Mouse (Mus musculus) myocyte (in vitro differentiated cells): ENCODE measurements at regions not wholly inside any gene's neighbourhood (a gene's known extent, or its start where the extent isn't known, plus 50 kb on each side); places are given as distances from the start of the nearest gene placed in this dataset.

ENCODE experiments used
- H3K27me3 ChIP-seq: one replicate; pipeline ENCODE4 v1.6.1; 2011; ENCODE audit not compliant: control insufficient read depth, insufficient read depth, insufficient read length
- H3K36me3 ChIP-seq: one replicate; pipeline ENCODE4 v1.6.1; 2011; ENCODE audit not compliant: control insufficient read depth, insufficient read depth
- H3K4me2 ChIP-seq: one replicate; pipeline ENCODE4 v1.6.1; 2011; ENCODE audit warnings: low read depth, control low read depth
- H3K4me3 ChIP-seq: one replicate; pipeline ENCODE4 v1.5.1; 2011; ENCODE audit warnings: mild to moderate bottlenecking, control low read depth, moderate library complexity
- H3K79me2 ChIP-seq: one replicate; pipeline ENCODE4 v1.6.1; 2011; ENCODE audit not compliant: control insufficient read depth, insufficient read depth
- H3ac ChIP-seq: one replicate; pipeline ENCODE4 v1.6.1; 2011; ENCODE audit not compliant: control insufficient read depth, insufficient read length
- CEBPB ChIP-seq: IDR thresholded peaks from 2 replicates; pipeline ENCODE4 v1.6.1; 2011; ENCODE audit warnings: mild to moderate bottlenecking, moderate library complexity; ENCODE audit not compliant: poor library complexity, insufficient read depth, severe bottlenecking
- E2F4 ChIP-seq: IDR thresholded peaks from one replicate; pipeline ENCODE4 v1.6.1; 2011; ENCODE audit warnings: mild to moderate bottlenecking, control low read depth, moderate library complexity; ENCODE audit not compliant: insufficient read depth
- MAX ChIP-seq: IDR thresholded peaks from one replicate; pipeline ENCODE4 v1.6.1; 2011; ENCODE audit warnings: low read depth, mild to moderate bottlenecking, control low read depth
- MYOD1 ChIP-seq, 3 experiments: IDR thresholded peaks; one replicate each; pipeline ENCODE4 v1.6.1; 2011; ENCODE audit warnings: control low read depth in 2 of 3, low read depth in 2 of 3, mild to moderate bottlenecking in 2 of 3, moderate library complexity in 1 of 3; ENCODE audit not compliant: insufficient read length in 2 of 3, control insufficient read depth in 1 of 3
- MYOG ChIP-seq, 3 experiments: IDR thresholded peaks; one replicate each; pipeline ENCODE4 v1.6.1; 2011; ENCODE audit warnings: control low read depth in 2 of 3, low read depth in 2 of 3, mild to moderate bottlenecking in 2 of 3; ENCODE audit not compliant: insufficient read length in 2 of 3, control insufficient read depth in 1 of 3, insufficient read depth in 1 of 3
- POLR2A ChIP-seq: IDR thresholded peaks from one replicate; pipeline ENCODE4 v1.6.1; 2011; ENCODE audit warnings: low read depth, mild to moderate bottlenecking, control low read depth, moderate library complexity; ENCODE audit not compliant: insufficient read length
- POLR2AphosphoS2 ChIP-seq: IDR thresholded peaks from one replicate; pipeline ENCODE4 v1.6.1; 2011; ENCODE audit warnings: low read depth, control low read depth; ENCODE audit not compliant: insufficient read length
- REST ChIP-seq: IDR thresholded peaks from one replicate; pipeline ENCODE4 v1.6.1; 2011; ENCODE audit warnings: mild to moderate bottlenecking, control low read depth, moderate library complexity; ENCODE audit not compliant: insufficient read depth, insufficient read length
- SRF ChIP-seq: IDR thresholded peaks from one replicate; pipeline ENCODE4 v1.6.1; 2011; ENCODE audit warnings: low read depth; ENCODE audit not compliant: control insufficient read depth, insufficient read length
- TCF12 ChIP-seq: IDR thresholded peaks from one replicate; pipeline ENCODE4 v1.6.1; 2011; ENCODE audit warnings: mild to moderate bottlenecking, control low read depth; ENCODE audit not compliant: poor library complexity, insufficient read depth, severe bottlenecking
- TCF3 ChIP-seq: IDR thresholded peaks from one replicate; pipeline ENCODE4 v1.6.1; 2011; ENCODE audit warnings: low read depth, control low read depth; ENCODE audit not compliant: insufficient read length
- USF1 ChIP-seq: IDR thresholded peaks from one replicate; pipeline ENCODE4 v1.6.1; 2011; ENCODE audit warnings: low read depth, mild to moderate bottlenecking, control low read depth, moderate library complexity

DNA sequence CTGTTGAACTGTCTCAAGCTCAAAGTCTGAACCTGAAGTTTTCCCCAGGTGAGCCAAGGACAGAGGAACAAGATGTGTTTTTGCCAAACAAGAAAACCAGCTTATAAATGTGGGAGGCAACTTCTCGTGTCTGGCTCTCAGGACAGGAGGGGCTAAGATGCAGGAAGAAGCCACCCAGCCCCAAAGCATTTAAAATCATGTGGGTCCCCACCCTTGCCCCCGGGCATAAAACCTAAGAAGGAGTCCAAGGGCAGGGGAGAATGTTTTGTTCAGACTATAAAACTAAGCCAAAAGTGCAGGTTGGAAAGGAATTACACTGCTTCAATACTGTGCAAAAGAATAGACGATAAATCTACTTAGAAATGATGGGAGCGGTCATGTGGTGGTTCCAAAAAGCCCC lies 80.7 kb upstream of the Lrig1 start:
- TF ChIP-seq MYOG (IDR thresholded peaks at IDR 0.05; ENCODE audit: control insufficient read depth in 1 of 3, insufficient read depth in 1 of 3, insufficient read length in 2 of 3, low read depth in 2 of 3) = no peak
- no peak for TF ChIP-seq MAX
- no peak for TF ChIP-seq POLR2A
- TF ChIP-seq SRF = no peak
- no peak for TF ChIP-seq POLR2AphosphoS2
- TF ChIP-seq REST = no peak
- no peak for TF ChIP-seq USF1
- no peak for TF ChIP-seq TCF3
- no peak for TF ChIP-seq E2F4
- TF ChIP-seq MYOD1 (IDR thresholded peaks at IDR 0.05; ENCODE audit: control insufficient read depth in 1 of 3, insufficient read length in 2 of 3, low read depth in 2 of 3) = no peak
- no peak for TF ChIP-seq TCF12
- no peak for TF ChIP-seq CEBPB
- Histone ChIP-seq H3K36me3 (no peaks in the 10 kb centered on the region), H3K4me3 (no peak overlapping the region), H3K27me3 (no peaks in the 10 kb centered on the region), H3K4me2 (no peak overlapping the region), H3K79me2 (no peaks in the 10 kb centered on the region), H3ac (no peak overlapping the region)

- TF ChIP-seq TCF3 = no peak
- TF ChIP-seq USF1 = peak; percentile 51
- no peaks in the 10 kb centered on the region for H3K27me3 ChIP-seq
- H3ac ChIP-seq = no peak overlapping the region
- no peak overlapping the region for H3K4me3 ChIP-seq
- no peaks in the 10 kb centered on the region for H3K79me2 ChIP-seq
- H3K36me3 ChIP-seq = no peaks in the 10 kb centered on the region
- H3K4me2 ChIP-seq = no peak overlapping the region
Measured at GRCm38 (mm10) chr6:94779854-94780253, 79.9 kb upstream of the Lrig1 start.

DNA sequence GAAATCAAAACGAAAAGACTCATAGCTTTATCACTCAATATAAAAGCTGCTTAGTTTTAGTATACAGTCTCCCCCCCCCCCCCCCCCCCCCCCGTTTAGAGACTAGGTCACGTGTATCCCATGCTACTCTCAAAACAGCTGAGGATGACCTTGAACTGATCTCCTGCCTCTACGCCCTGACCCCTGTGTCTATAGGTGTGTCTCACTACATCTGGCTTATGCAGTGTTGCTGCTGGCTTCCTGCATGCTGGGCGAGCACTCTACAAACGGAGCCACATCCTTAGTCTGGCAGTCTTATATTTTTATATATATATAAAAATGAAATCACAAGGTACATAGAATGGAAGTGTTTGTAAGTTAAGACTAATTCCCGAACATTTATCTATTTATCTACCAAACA lies 79.3 kb upstream of the Lrig1 start:
- H3K27me3 ChIP-seq = no peaks in the 10 kb centered on the region
- no peak overlapping the region for H3K4me3 ChIP-seq
- H3K36me3 ChIP-seq = no peaks in the 10 kb centered on the region
- H3K79me2 ChIP-seq = no peaks in the 10 kb centered on the region
- TF ChIP-seq MYOG (IDR thresholded peaks at IDR 0.05; ENCODE audit: control insufficient read depth in 1 of 3, insufficient read depth in 1 of 3, insufficient read length in 2 of 3, low read depth in 2 of 3) (no peak), REST (no peak), TCF12 (no peak), TCF3 (no peak), MYOD1 (IDR thresholded peaks at IDR 0.05; ENCODE audit: control insufficient read depth in 1 of 3, insufficient read length in 2 of 3, low read depth in 2 of 3) (no peak), CEBPB (no peak), E2F4 (no peak), POLR2A (no peak), POLR2AphosphoS2 (no peak), USF1 (no peak), MAX (no peak), SRF (no peak)
- no peak overlapping the region for H3ac ChIP-seq
- H3K4me2 ChIP-seq = no peak overlapping the region

GRCm38 (mm10) chr6:94778797-94779196 lies 78.8 kb upstream of the Lrig1 start:
- Histone ChIP-seq H3K4me3 (no peak overlapping the region), H3ac (no peak overlapping the region), H3K79me2 (no peaks in the 10 kb centered on the region), H3K27me3 (no peaks in the 10 kb centered on the region), H3K36me3 (no peaks in the 10 kb centered on the region), H3K4me2 (no peak overlapping the region)
- TF ChIP-seq POLR2AphosphoS2 = no peak
- no peak for TF ChIP-seq MYOG (IDR thresholded peaks at IDR 0.05; ENCODE audit: control insufficient read depth in 1 of 3, insufficient read depth in 1 of 3, insufficient read length in 2 of 3, low read depth in 2 of 3)
- TF ChIP-seq SRF = no peak
- TF ChIP-seq REST = no peak
- TF ChIP-seq TCF12 = no peak
- no peak for TF ChIP-seq MAX
- no peak for TF ChIP-seq USF1
- TF ChIP-seq E2F4 = no peak
- no peak for TF ChIP-seq TCF3
- TF ChIP-seq CEBPB = no peak
- no peak for TF ChIP-seq MYOD1 (IDR thresholded peaks at IDR 0.05; ENCODE audit: control insufficient read depth in 1 of 3, insufficient read length in 2 of 3, low read depth in 2 of 3)
- TF ChIP-seq POLR2A = no peak

GRCm38 (mm10) chr6:94776585-94776984 lies 76.6 kb upstream of the Lrig1 start:
- Histone ChIP-seq H3ac (no peak overlapping the region), H3K27me3 (no peaks in the 10 kb centered on the region), H3K36me3 (no peaks in the 10 kb centered on the region), H3K4me3 (no peak overlapping the region), H3K4me2 (no peak overlapping the region), H3K79me2 (no peaks in the 10 kb centered on the region)
- no peak for TF ChIP-seq MAX
